Mouse (Mus musculus): ENCODE data around the gene Txnrd2.

The Txnrd2 gene

GRCm38 (mm10) chr16:18393595-18393994, 32.6 kb upstream of the Txnrd2 start:
- DNase-seq (ENCODE audit: low read depth, low spot score): no peak

DNA sequence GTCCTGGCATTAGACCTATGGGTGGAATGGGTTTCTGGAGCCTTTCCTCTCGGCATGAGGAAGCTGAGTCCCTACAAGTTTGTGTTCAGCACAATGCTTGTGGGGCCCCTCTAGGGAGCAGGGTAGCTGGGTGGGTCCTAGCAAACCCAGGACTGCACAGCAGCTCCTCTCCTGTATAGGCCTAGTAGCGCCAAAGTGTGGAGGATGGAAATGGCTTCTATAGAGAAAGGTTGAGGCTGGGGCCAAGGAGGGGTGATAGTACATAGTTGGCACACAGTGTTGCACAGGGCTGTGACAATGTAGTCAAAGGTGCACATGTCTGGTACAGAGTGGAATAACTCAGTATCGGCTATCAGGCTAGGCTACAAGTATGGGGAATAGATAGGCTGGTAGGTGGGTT, 32.1 kb upstream of the Txnrd2 start:
- no peak for DNase-seq (ENCODE audit: low read depth, low spot score)

GRCm38 (mm10) chr16:18394777-18395619, 31.2 kb upstream of the Txnrd2 start:
- no peak for DNase-seq (ENCODE audit: low read depth, low spot score)

- no peak for DNase-seq (ENCODE audit: low read depth, low spot score)
Observed at GRCm38 (mm10) chr16:18395620-18396036, 30.6 kb upstream of the Txnrd2 start.

- no peak for DNase-seq (ENCODE audit: low read depth, low spot score)
Observed at GRCm38 (mm10) chr16:18396201-18396600, 30.0 kb upstream of the Txnrd2 start.

DNA sequence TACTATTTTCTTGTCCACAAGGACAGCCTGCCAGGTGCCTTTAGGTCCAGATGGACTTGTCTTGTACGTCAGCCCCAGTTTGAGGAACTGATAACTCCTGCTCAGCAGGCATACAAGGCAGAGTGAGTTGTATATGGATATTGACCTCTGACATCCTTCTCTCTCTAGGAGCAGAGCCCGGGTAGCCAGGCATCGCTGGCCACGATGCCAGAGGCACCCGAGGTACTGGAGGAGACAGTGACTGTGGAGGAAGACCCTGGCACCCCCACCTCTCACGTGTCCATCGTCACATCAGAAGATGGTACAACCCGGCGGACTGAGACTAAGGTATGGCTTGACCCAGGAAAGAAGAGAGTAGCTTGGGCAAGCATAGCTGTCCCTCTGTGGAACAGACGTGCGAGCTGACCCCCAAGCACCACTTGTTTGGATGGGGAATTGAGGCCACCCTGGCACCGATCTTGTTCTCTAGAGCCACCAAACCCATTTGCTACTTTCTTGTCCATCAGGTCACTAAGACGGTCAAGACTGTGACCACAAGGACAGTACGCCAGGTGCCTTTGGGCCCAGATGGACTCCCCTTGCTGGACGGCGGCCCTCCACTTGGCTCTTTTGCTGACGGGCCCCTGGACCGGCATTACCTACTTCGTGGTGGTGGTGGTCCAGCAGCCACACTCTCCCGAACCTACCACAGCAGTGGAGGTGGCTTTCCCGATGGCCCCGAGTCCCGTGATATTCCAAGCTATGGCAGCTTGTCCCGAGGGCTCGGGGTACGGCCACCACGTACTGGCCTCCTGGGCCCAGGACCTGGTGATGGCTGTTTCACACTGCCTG, 29.2 kb upstream of the Txnrd2 start:
- DNase-seq (ENCODE audit: low read depth, low spot score): no peak

DNA sequence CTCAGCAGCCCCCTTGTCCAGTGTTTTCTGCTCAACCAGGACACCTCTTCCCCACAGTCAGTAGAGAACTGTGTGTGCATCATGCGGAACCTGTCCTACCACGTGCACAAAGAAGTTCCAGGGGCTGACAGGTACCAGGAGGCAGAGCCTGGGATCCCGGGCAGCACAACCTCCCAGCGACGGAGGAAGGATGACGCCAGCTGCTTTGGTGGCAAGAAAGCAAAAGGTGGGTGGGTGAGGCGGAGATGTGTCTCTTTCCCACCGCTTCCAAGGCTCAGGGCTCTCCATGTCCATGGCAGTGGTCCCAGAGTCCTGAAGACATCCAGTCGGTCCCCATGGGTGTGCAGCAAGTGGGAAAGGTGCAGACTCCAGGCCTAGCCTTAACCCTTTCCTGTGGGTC, 26.2 kb upstream of the Txnrd2 start:
- no peak for DNase-seq (ENCODE audit: low read depth, low spot score)

GRCm38 (mm10) chr16:18400472-18401216, 25.5 kb upstream of the Txnrd2 start:
- DNase-seq (ENCODE audit: low read depth, low spot score): no peak

DNA sequence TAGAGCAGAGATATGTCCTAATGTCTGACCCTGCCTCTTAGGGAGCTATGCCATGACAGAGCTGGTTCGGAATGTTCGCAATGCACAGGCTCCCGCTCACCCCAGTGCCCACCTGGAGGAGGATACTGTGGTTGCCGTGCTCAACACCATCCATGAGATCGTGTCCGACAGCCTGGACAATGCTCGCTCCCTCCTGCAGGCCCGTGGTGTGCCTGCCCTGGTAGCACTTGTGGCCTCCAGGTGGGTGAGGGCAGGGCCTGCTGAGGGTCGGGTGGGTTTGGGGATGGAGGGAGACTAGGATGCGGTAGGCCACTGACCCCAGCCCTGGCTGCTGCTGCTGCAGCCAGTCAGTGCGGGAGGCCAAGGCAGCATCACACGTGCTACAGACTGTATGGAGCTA, 22.9 kb upstream of the Txnrd2 start:
- no peak for DNase-seq (ENCODE audit: low read depth, low spot score)

- no peak for DNase-seq (ENCODE audit: low read depth, low spot score)
Observed at GRCm38 (mm10) chr16:18405091-18405854, 20.9 kb upstream of the Txnrd2 start.

DNA sequence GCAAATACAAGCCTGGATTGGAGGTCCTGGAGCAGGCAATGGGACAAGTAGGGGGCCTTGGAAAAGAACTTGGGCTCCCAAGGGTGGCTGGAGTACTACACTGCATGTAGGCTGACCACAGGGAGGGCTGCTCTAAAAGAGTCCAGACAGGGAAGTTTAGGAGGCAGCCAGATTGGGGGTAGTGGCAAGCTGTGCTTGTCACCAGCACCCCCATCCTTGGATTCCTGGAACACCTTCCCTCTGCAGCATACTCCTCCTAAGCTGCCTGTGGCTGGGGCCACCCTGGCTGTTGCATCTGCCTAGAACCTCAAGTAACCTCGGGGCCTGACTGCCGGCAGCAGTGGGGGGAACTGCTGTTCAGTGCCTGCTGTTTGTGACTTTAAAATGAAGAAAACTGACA, 20.3 kb upstream of the Txnrd2 start:
- DNase-seq (ENCODE audit: low read depth, low spot score): no peak

DNA sequence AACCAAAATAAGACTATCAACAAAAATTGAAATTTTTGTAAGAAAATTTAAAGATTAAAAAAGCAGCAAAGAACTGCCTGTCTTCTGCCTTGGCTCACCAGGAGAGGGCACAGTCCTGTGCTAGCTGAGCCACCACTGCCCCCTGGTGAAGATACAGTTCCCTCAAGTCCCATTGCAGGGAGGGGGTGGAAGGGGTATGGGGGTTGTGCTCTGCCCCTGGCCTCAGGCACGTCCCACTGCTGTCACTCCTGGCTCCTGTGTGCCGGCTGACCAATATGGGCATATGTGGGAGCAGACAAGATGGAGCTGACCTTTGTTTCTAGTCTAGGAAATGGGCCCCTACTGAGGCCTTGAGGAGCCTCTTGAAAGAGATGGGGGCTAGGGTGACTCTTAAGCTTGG, 19.9 kb upstream of the Txnrd2 start:
- no peak for DNase-seq (ENCODE audit: low read depth, low spot score)

GRCm38 (mm10) chr16:18407912-18408311, 18.3 kb upstream of the Txnrd2 start:
- no peak for DNase-seq (ENCODE audit: low read depth, low spot score)

DNA sequence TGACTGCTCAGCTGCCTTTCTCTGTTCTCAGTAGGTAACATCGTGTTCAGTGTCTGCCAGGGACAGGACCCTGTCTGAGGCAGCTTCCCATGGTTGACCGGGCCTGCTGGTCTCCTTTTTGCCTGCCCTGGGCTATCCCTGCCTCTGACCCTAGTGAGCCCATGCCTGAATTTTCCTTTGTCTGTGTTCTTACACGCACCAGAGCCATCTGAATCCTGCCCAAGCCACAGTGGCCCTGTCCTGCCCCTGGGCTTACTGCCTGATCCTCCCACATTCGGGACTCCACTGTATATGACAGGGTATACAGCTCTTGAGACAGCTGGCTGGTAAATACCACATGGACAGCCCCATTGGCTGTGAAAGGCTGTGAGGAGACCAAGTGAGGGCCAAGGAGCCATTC, 16.4 kb upstream of the Txnrd2 start:
- DNase-seq (ENCODE audit: low read depth, low spot score): no peak

- no peak for DNase-seq (ENCODE audit: low read depth, low spot score)
Observed at GRCm38 (mm10) chr16:18410418-18410817, 15.8 kb upstream of the Txnrd2 start.

- DNase-seq (ENCODE audit: low read depth, low spot score): no peak
Observed at GRCm38 (mm10) chr16:18411026-18411649, 15.0 kb upstream of the Txnrd2 start.

DNA sequence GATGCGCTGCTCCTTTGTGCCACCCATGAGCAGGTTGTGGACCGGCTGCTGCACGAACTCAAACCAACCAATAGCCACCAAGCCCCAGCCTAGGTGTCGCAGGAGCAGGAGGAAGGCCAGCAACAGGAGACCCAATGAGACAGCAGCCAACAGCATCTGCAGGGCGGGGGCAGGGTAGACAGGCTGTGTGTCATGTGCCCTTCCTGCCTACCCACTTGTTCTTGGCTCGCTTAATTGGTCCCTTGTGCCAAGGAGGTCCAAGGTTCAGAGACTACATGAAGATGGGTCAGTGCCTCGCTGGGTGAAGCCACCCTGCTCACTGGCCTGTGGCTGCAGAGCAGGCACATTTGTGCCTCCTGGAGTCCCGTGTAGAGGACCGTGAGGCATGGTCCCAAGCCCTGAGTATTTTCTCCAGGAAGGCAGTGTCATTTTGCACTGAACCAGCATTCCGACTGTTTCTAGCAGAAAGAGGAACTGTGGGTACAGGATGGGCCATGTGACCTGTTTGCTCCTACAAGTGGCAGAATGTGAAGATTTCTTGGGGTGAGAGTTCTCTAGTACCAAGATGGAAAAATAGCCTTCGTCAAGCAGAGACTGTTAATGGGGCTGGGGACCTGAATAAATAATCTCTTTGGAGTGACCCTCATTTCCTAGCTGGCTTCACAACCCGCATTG, 14.2 kb upstream of the Txnrd2 start:
- no peak for DNase-seq (ENCODE audit: low read depth, low spot score)

DNA sequence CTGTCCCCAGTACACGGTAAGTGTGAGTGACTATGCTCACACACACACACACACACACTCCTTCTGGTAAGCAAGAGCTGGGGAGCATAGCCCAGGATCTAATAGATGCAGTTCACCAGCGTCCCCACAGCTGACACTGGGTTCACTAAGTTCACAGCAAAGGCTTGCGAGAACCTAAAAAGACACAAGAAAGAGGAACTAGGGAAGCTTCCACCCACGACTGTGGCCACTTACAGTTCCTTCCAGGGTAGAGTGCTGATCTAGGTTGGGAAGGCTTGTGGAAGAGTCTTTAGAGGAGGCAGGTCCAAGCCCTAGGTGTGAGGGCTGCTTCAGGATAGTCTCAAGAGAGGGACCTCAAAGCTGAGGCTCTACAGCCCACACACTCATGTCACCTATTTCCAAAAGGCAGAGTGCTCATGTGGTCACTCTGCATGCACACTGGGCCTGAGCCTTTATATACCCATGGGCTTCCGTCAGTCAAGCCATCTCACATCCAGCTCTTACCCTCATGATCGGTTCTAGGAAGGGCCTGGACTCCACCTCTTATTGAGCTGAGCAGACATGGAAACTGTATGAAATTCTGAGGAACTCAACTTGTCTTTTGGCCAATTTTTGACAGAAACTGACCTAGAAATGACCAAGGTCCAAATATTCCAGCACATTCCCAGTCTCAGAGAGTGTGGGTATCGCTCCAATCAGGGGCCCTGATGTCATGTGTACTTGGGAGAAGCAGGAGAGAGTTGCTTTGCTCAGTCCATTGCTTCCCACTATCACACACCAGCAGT, 13.0 kb upstream of the Txnrd2 start:
- DNase-seq (ENCODE audit: low read depth, low spot score): no peak

- DNase-seq (ENCODE audit: low read depth, low spot score): no peak
Observed at GRCm38 (mm10) chr16:18416094-18416761, 10.0 kb upstream of the Txnrd2 start.

All from retina, adult 2 months (tissue).